Mouse (Mus musculus) lung, embryonic 14.5 days (tissue): Measurements from ENCODE around the gene Mctp1. TPM values are rescaled to one million over a fixed set of nuclear protein-coding genes. Genes with fewer than 3 reads are reported as not detected.

Experiments
- ATAC-seq: fragments of 200-750 bp; cut with Nextera tagmentation; 2 replicates; pipeline ENCODE4 v1.8.0; 2017; ENCODE audit warnings: mild to moderate bottlenecking, moderate TSS enrichment, moderate library complexity; ENCODE audit not compliant: insufficient read depth
- DNase-seq: peaks from one replicate; pipeline ENCODE4 v3.0.0-alpha.2; 2015
- H3K27ac ChIP-seq: fragments of 300-500 bp; sonication (generic); 2 replicates; pipeline ENCODE4 v1.5.1; 2014; ENCODE audit warnings: low read depth, mild to moderate bottlenecking, moderate library complexity
- H3K27me3 ChIP-seq: fragments of 300-500 bp; sonication (generic); 2 replicates; pipeline ENCODE4 v1.6.1; 2014; ENCODE audit warnings: low read length, control low read depth; ENCODE audit not compliant: insufficient read depth
- H3K36me3 ChIP-seq: fragments of 300-500 bp; sonication (generic); 2 replicates; pipeline ENCODE4 v1.6.1; 2014; ENCODE audit warnings: control low read depth; ENCODE audit not compliant: insufficient read depth
- H3K4me1 ChIP-seq: fragments of 300-500 bp; sonication (generic); 2 replicates; pipeline ENCODE4 v1.6.1; 2014; ENCODE audit warnings: antibody characterized with exemption, control low read depth; ENCODE audit not compliant: insufficient read depth
- H3K4me2 ChIP-seq: fragments of 300-500 bp; sonication (generic); 2 replicates; pipeline ENCODE4 v1.6.1; 2014; ENCODE audit warnings: mild to moderate bottlenecking
- H3K4me3 ChIP-seq: fragments of 300-500 bp; sonication (generic); 2 replicates; pipeline ENCODE4 v1.5.1; 2014; ENCODE audit warnings: low read depth, low read length
- H3K9ac ChIP-seq: fragments of 300-500 bp; sonication (generic); 2 replicates; pipeline ENCODE4 v1.6.1; 2014
- H3K9me3 ChIP-seq: fragments of 300-500 bp; sonication (generic); 2 replicates; pipeline ENCODE4 v1.6.1; 2016; ENCODE audit warnings: low read depth, low read length, control low read depth
- CTCF ChIP-seq: IDR thresholded peaks from 2 replicates; pipeline ENCODE4 v1.5.1; 2016; ENCODE audit warnings: antibody characterized with exemption, low read depth
- WGBS: fragments of 180-500 bp; shearing (Covaris S2); extraction: QIAGEN DNeasy Blood & Tissue Kit; methylation state at CpG from one replicate; pipeline ENCODE4 v1.1.7; 2014; 5-methylcytosine and 5-hydroxymethylcytosine counted together
- polyA plus RNA-seq: library from polyadenylated mRNA; unstranded; fragments of >200 nt; fragmentation: Nextera tagmentation; extraction: Ambion mirVana; gene quantifications from 2 replicates; pipeline ENCODE4 v1.2.1, GENCODE M21; 2014

Gene Mctp1
- polyA plus RNA-seq, 1 experiment from 2014 or later = 0.82 TPM

- Histone ChIP-seq H3K4me1 (no peaks in the 10 kb centered on the region), H3K4me2 (no peak overlapping the region), H3K9me3 (no peaks in the 10 kb centered on the region), H3K27ac (no peak overlapping the region), H3K27me3 (no peaks in the 10 kb centered on the region), H3K36me3 (no peaks in the 10 kb centered on the region), H3K9ac (no peak overlapping the region), H3K4me3 (no peak overlapping the region)
- peak; percentile 59 for TF ChIP-seq CTCF
- DNase-seq = peak; percentile 82
- peak; percentile 66; the same call in 1 of the 2 replicates for ATAC-seq
Measured at GRCm38 (mm10) chr13:76681286-76681685, 297.0 kb downstream of the Mctp1 start.

DNA sequence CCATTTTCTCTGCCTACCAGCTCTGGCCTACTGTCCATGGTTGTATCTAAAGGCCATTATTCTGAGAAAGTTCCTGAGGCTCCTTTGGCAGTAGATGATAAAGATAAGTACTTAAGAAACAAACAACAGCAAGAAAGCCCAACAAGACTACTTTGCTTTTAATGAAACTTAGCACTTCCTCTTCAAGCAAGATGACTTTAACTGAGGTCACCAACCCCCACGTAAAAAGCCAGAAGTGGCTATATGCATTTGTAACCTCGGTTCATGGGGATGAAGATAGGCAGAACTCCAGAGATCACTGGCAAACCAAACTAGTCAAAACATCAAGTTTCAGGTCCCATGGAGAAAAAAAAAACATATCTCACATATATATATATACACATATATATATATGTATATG is 305.0 kb downstream of the Mctp1 start:
- H3K36me3 ChIP-seq = no peaks in the 10 kb centered on the region
- H3K4me3 ChIP-seq = no peak overlapping the region
- DNase-seq (no peak), ATAC-seq (no peak)
- H3K9ac ChIP-seq = no peak overlapping the region
- H3K4me2 ChIP-seq = no peak overlapping the region
- whole genome bisulfite sequencing = 67% methylated on average over 2 of the region's 2 CpGs
- H3K27me3 ChIP-seq = no peaks in the 10 kb centered on the region
- H3K27ac ChIP-seq = no peak overlapping the region
- no peaks in the 10 kb centered on the region for H3K4me1 ChIP-seq
- H3K9me3 ChIP-seq = no peaks in the 10 kb centered on the region
- TF ChIP-seq CTCF = no peak

DNA sequence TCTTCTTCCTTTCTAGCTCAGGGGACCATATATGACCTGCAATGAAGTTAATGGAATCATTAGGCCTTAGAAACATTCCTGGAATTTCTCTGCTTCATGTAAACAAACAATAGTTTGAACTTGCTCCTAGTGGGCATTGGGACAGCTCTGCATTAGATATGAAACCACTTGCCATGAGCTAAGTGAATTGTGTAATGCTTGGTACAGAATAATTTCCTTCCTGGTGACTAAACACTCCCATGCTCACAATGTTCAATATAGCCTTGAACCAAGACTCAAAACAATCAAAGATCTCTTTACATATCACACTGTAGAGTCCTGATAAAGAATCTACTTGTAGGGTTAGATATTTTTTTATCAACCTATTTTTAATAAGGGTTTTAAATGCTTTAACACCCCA is 305.8 kb downstream of the Mctp1 start:
- no peak overlapping the region for H3K9ac ChIP-seq
- no peaks in the 10 kb centered on the region for H3K4me1 ChIP-seq
- no peak overlapping the region for H3K4me2 ChIP-seq

GRCm38 (mm10) chr13:76690697-76691096 is 306.4 kb downstream of the Mctp1 start:
- Histone ChIP-seq H3K9me3 (no peaks in the 10 kb centered on the region), H3K27me3 (no peaks in the 10 kb centered on the region), H3K4me1 (no peaks in the 10 kb centered on the region), H3K4me3 (no peak overlapping the region), H3K9ac (no peak overlapping the region), H3K27ac (no peak overlapping the region), H3K4me2 (no peak overlapping the region), H3K36me3 (no peaks in the 10 kb centered on the region)
- no peak for DNase-seq
- WGBS = 47% methylated on average over 1 of the region's 1 CpGs
- no peak for TF ChIP-seq CTCF
- no peak for ATAC-seq

More for the DNA sequence above, 305.8 kb downstream of the Mctp1 start:
- H3K4me3 ChIP-seq = no peak overlapping the region
- H3K27me3 ChIP-seq = no peaks in the 10 kb centered on the region
- TF ChIP-seq CTCF = no peak
- H3K36me3 ChIP-seq = no peaks in the 10 kb centered on the region
- H3K9me3 ChIP-seq = no peaks in the 10 kb centered on the region
- ATAC-seq (no peak), DNase-seq (no peak)
- H3K27ac ChIP-seq = no peak overlapping the region

GRCm38 (mm10) chr13:76734013-76734412 is 349.7 kb downstream of the Mctp1 start:
- ATAC-seq (no peak), DNase-seq (no peak)
- no peak overlapping the region for H3K4me3 ChIP-seq
- no peaks in the 10 kb centered on the region for H3K4me1 ChIP-seq
- no peak overlapping the region for H3K27ac ChIP-seq
- H3K4me2 ChIP-seq = no peak overlapping the region
- H3K36me3 ChIP-seq = no peaks in the 10 kb centered on the region
- TF ChIP-seq CTCF = no peak
- no peak overlapping the region for H3K9ac ChIP-seq
- H3K27me3 ChIP-seq = no peaks in the 10 kb centered on the region
- H3K9me3 ChIP-seq = no peaks in the 10 kb centered on the region

DNA sequence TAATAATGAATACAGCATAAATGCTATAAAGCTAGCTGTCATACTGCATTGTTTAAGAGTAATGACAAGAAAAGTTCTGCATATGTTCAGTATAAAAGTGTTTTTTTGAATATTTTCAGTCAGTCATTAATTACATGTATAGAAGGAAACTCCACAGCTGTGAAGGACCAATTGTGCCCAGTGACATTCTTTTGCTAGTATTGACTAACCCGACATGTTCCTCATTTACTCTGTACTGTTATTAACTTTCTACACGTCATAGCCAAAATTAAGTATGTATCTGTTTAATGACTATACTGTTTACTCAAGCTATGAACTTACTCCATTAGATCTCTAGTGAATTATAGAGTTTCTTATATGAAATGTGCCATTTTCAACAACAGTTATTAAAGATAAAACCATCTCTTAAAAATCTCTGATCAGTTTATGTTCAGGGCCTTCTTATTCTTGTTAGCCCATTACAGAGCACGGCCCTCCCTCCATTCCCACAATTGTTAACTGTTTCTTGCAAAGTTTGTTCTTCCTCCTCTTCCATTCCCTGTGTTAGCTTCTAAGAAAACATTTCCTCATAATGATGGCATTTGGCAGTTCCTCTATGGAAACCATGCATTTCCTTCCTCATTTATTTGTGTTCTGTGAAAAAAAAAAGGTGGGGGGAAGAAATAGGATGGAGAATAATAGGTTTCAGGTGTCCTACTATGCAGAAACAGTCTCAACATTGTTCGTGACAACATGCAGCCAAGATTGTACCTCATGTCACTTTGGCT is 366.5 kb downstream of the Mctp1 start:
- Histone ChIP-seq H3K9ac (no peak overlapping the region), H3K27me3 (no peaks in the 10 kb centered on the region), H3K4me1 (no peaks in the 10 kb centered on the region), H3K36me3 (no peaks in the 10 kb centered on the region), H3K27ac (no peak overlapping the region), H3K4me2 (no peak overlapping the region), H3K9me3 (no peaks in the 10 kb centered on the region), H3K4me3 (no peak overlapping the region)
- 52% methylated on average over 4 of the region's 4 CpGs for WGBS
- ATAC-seq = no peak
- no peak for TF ChIP-seq CTCF
- DNase-seq = no peak

DNA sequence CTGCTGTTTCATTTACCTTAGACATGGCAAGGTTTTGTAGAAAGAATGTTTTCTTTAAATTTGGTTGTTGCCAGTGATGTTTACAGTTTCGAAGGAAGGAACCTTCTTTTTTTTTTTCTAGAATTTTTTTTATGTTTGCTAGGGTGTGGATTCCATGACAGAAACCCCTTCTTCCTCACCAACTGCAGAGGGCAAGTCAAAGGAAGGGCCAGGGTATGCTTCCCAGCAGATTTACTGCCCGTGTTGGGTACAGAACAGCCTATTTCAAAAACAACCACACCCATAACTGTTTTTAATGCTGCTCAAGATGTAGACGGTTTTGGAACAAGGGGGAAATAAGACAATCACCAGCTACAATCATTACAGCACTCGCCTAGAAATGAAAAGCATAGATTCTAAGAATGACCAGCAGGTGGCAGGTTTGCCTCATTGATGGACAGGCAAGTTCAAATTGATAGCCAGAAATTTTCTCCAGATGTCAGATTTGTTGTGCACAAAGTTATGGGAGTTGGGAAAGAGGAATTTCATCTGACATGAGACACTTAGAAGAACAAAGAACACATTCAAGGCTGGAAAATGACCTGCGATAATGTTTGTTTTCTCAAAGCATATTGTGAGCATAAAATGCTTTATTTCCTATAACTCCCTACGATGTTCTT is 375.6 kb downstream of the Mctp1 start:
- H3K4me1 ChIP-seq = no peaks in the 10 kb centered on the region
- no peak overlapping the region for H3K27ac ChIP-seq
- WGBS = 18% methylated on average over 6 of the region's 6 CpGs
- TF ChIP-seq CTCF = peak; percentile 76
- no peaks in the 10 kb centered on the region for H3K27me3 ChIP-seq
- peak; percentile 35; the same call in 1 of the 2 replicates for ATAC-seq
- H3K4me2 ChIP-seq = no peak overlapping the region
- peak; percentile 86 for DNase-seq
- H3K4me3 ChIP-seq = no peak overlapping the region
- no peaks in the 10 kb centered on the region for H3K9me3 ChIP-seq
- no peaks in the 10 kb centered on the region for H3K36me3 ChIP-seq
- no peak overlapping the region for H3K9ac ChIP-seq
